Mouse (Mus musculus) lung, postnatal 0 days (tissue): ENCODE data around the gene Scgb1a1. TPM values are rescaled to one million over a fixed set of nuclear protein-coding genes. Genes with fewer than 3 reads are reported as not detected.

Experiments
- ATAC-seq: fragments of 200-750 bp; cut with Nextera tagmentation; 2 replicates; pipeline ENCODE4 v1.8.0; 2017; ENCODE audit warnings: moderate library complexity
- DNase-seq: peaks from one replicate; pipeline ENCODE4 v3.0.0-alpha.2; 2016; ENCODE audit warnings: low spot score
- H3K27ac ChIP-seq: fragments of 300-500 bp; sonication (generic); 2 replicates; pipeline ENCODE4 v1.5.1; 2014; ENCODE audit warnings: antibody characterized with exemption, mild to moderate bottlenecking, low read length, mixed read lengths
- H3K27me3 ChIP-seq: fragments of 300-500 bp; sonication (generic); replicated peaks from 2 replicates; pipeline ENCODE4 v1.6.1; 2014; ENCODE audit warnings: low read length, mixed read lengths; ENCODE audit not compliant: insufficient read depth
- H3K36me3 ChIP-seq: fragments of 300-500 bp; sonication (generic); 2 replicates; pipeline ENCODE4 v1.6.1; 2014; ENCODE audit warnings: low read length, mixed read lengths; ENCODE audit not compliant: insufficient read depth
- H3K4me1 ChIP-seq: fragments of 300-500 bp; sonication (generic); 2 replicates; pipeline ENCODE4 v1.6.1; 2014; ENCODE audit warnings: antibody characterized with exemption, low read depth, low read length, mixed read lengths; ENCODE audit not compliant: insufficient read depth
- H3K4me2 ChIP-seq: fragments of 300-500 bp; sonication (generic); replicated peaks from 2 replicates; pipeline ENCODE4 v1.6.1; 2014; ENCODE audit warnings: low read depth, mild to moderate bottlenecking, low read length, moderate library complexity, mixed read lengths
- H3K4me3 ChIP-seq: fragments of 300-500 bp; sonication (generic); 2 replicates; pipeline ENCODE4 v1.5.1; 2014; ENCODE audit warnings: low read depth, low read length
- H3K9ac ChIP-seq: fragments of 300-500 bp; sonication (generic); replicated peaks from 2 replicates; pipeline ENCODE4 v1.6.1; 2014; ENCODE audit warnings: low read depth, mild to moderate bottlenecking
- H3K9me3 ChIP-seq: fragments of 300-500 bp; sonication (generic); 2 replicates; pipeline ENCODE4 v1.6.1; 2016; ENCODE audit warnings: low read length, mixed read lengths
- CTCF ChIP-seq: IDR thresholded peaks from 2 replicates; pipeline ENCODE4 v1.5.1; 2016; ENCODE audit warnings: antibody characterized with exemption, mild to moderate bottlenecking
- EP300 ChIP-seq: IDR thresholded peaks from 2 replicates; pipeline ENCODE4 v1.6.1; 2016; ENCODE audit warnings: antibody characterized with exemption, mild to moderate bottlenecking, control low read depth
- WGBS: fragments of 180-500 bp; shearing (Covaris S2); extraction: QIAGEN DNeasy Blood & Tissue Kit; methylation state at CpG from one replicate; pipeline ENCODE4 v1.1.7; 2014; 5-methylcytosine and 5-hydroxymethylcytosine counted together
- polyA plus RNA-seq: library from polyadenylated mRNA; unstranded; fragments of >200 nt; fragmentation: Nextera tagmentation; extraction: Ambion mirVana; gene quantifications from 2 replicates; pipeline ENCODE4 v1.2.1, GENCODE M21; 2015

Gene Scgb1a1
- polyA plus RNA-seq, 1 experiment from 2014 or later = 26,192 TPM

- DNase-seq (peak; percentile 89), ATAC-seq (peak; percentile 77)
- peaks cover 7% of the 10 kb centered on the region; the same call in 1 of the 2 replicates for H3K4me1 ChIP-seq
- H3K4me3 ChIP-seq = no peak overlapping the region
- H3K4me2 ChIP-seq = no peak overlapping the region
- H3K9ac ChIP-seq = peak overlapping the region; percentile 13; the same call in 1 of the 2 replicates
- no peaks in the 10 kb centered on the region for H3K36me3 ChIP-seq
- H3K9me3 ChIP-seq = no peaks in the 10 kb centered on the region
- 60% methylated on average over 14 of the region's 14 CpGs for WGBS
- H3K27ac ChIP-seq = peak overlapping the region; percentile 82
- H3K27me3 ChIP-seq = no peaks in the 10 kb centered on the region
- TF ChIP-seq EP300 = peak; percentile 86
- TF ChIP-seq CTCF = no peak
Observed at GRCm38 (mm10) chr19:9081311-9082190, 6.2 kb downstream of the Scgb1a1 start.

DNA sequence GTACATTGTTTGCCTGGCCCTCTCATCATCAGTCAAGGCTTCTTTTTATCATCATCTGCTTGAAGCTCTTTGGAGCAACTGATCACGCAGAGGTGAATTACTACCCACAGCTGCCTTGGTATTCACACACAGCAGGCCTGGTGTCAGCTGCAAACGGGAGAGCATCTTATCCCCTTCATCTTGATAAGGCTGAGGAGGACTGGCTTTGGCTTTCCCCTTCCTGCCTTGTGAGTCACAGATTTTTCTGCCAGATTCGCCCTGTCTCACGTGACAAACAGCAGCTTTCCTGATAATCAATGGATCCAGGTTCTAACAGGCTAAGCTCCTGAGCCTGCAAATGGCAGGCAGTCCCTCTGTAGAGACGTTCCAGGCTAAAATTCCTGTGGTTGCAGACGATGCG lies 7.8 kb downstream of the Scgb1a1 start:
- no peak for ATAC-seq
- TF ChIP-seq EP300 = no peak
- no peak for TF ChIP-seq CTCF
- 33% methylated on average over 7 of the region's 7 CpGs for WGBS
- no peak overlapping the region for H3K4me2 ChIP-seq
- no peak overlapping the region for H3K9ac ChIP-seq
- peaks cover 7% of the 10 kb centered on the region; the same call in 1 of the 2 replicates for H3K4me1 ChIP-seq
- no peak overlapping the region for H3K27ac ChIP-seq
- H3K27me3 ChIP-seq = no peaks in the 10 kb centered on the region
- no peak overlapping the region for H3K4me3 ChIP-seq
- no peaks in the 10 kb centered on the region for H3K36me3 ChIP-seq
- no peaks in the 10 kb centered on the region for H3K9me3 ChIP-seq
- no peak for DNase-seq

DNA sequence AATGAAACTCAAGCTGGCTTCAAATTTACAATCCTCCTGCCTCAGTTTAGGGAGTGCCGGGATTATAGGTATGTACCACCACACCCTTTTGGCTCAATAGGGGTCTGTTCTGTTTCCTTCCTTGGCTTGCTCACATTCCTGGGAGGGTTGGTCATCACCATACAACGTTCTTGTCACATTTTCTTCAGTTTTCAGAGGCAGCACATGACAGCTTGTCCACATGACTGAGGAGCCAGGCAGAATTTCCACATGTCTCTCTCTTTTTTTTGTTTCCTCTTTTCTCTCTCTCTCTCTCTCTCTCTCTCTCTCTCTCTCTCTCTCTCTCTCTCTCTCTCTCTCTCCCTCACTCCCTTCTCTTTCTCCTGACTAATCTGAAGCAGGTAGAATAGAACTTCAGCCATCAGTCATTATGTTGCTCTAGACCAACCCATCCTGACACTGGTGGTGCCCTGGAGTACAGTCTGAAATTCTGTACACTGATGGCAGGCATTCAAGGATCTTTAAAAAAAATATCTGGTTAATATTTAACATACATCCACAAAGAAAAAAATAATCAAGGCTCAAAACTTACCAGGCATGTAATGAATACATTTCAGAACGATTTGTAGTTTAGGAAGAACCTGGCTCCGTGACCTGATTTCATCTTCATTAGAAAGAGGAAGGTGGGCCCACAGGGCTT lies 10.6 kb downstream of the Scgb1a1 start:
- TF ChIP-seq EP300 (peak; percentile 78), CTCF (no peak)
- Histone ChIP-seq H3K27ac (no peak overlapping the region), H3K9ac (no peak overlapping the region), H3K9me3 (no peaks in the 10 kb centered on the region), H3K36me3 (no peaks in the 10 kb centered on the region), H3K4me1 (peaks cover 10% of the 10 kb centered on the region; the same call in 1 of the 2 replicates), H3K4me3 (no peak overlapping the region), H3K27me3 (no peaks in the 10 kb centered on the region), H3K4me2 (no peak overlapping the region)
- 49% methylated on average over 4 of the region's 4 CpGs for WGBS
- ATAC-seq (no peak), DNase-seq (no peak)

- Histone ChIP-seq H3K9ac (no peak overlapping the region), H3K4me1 (peaks cover 12% of the 10 kb centered on the region), H3K4me2 (no peak overlapping the region), H3K9me3 (no peaks in the 10 kb centered on the region), H3K4me3 (no peak overlapping the region), H3K27me3 (no peaks in the 10 kb centered on the region), H3K27ac (no peak overlapping the region), H3K36me3 (no peaks in the 10 kb centered on the region)
- DNase-seq = no peak
- 96% methylated on average over 3 of the region's 3 CpGs for WGBS
- no peak for ATAC-seq
- no peak for TF ChIP-seq EP300
Observed at GRCm38 (mm10) chr19:9076035-9076434, 11.7 kb downstream of the Scgb1a1 start.

- no peaks in the 10 kb centered on the region for H3K9me3 ChIP-seq
- no peak for TF ChIP-seq EP300
- TF ChIP-seq CTCF = no peak
- ATAC-seq = no peak
Observed at GRCm38 (mm10) chr19:9075558-9075957, 12.2 kb downstream of the Scgb1a1 start.

DNA sequence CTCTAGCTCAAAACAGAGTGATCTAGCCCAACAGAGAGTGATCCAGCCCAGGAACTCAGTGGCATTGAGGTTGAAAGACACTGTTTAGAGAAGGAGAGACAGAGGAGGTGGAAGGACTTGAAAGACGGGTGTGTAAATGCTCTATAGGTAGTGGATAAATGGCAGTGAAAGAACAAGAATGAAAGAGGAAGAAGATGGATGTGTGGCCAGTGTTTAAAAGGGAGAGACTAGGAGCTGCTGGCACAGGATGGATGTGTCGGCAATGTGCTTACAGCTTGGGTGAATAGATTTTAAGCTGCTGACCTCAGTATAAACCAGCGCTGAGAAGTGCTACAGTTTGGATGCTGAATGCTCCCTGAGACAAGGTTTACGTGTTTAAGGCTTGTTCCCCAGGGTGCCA lies 13.3 kb downstream of the Scgb1a1 start:
- WGBS = 53% methylated on average over 4 of the region's 4 CpGs
- Histone ChIP-seq H3K27ac (peak overlapping the region; percentile 71), H3K4me2 (no peak overlapping the region), H3K9ac (no peak overlapping the region), H3K4me1 (peaks cover 28% of the 10 kb centered on the region), H3K27me3 (no peaks in the 10 kb centered on the region), H3K4me3 (no peak overlapping the region), H3K36me3 (no peaks in the 10 kb centered on the region), H3K9me3 (no peaks in the 10 kb centered on the region)
- TF ChIP-seq CTCF (no peak), EP300 (no peak)
- DNase-seq (no peak), ATAC-seq (no peak)

More at GRCm38 (mm10) chr19:9075558-9075957, 12.2 kb downstream of the Scgb1a1 start:
- Histone ChIP-seq H3K4me1 (peaks cover 17% of the 10 kb centered on the region), H3K27ac (no peak overlapping the region), H3K4me2 (no peak overlapping the region), H3K27me3 (no peaks in the 10 kb centered on the region), H3K36me3 (no peaks in the 10 kb centered on the region), H3K9ac (no peak overlapping the region), H3K4me3 (no peak overlapping the region)
- 77% methylated on average over 2 of the region's 2 CpGs for WGBS
- no peak for DNase-seq
